Comparison of ENCODE assay signal across 9 mouse cellular contexts in the genomic region with DNA sequence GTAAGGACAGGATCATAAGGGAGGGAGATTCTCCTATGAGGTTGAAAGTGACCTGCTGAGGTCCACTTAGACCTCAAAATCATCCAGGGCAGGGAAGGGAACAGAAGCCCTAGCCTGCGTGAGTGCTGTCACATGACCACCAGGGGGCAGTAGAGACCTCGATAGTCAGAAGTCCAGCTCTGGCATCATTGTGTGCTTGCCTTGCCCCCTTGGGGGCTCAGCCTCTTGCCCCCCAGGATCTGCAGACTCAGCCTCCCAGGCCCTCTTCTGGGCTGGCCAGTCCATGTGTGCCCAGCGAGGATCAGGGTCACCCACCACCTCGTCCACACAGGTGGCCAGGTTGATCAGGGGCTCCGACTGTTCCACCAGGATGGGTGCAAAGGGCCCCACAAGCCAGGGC. TPM values are rescaled to one million over a fixed set of nuclear protein-coding genes. Genes with fewer than 3 reads are reported as not detected.
DNase-seq lines count a peak whose midpoint lies in the region; ATAC-seq and TF ChIP-seq lines count a peak whose summit lies in the region.
"Had no signal": no experiment of that assay in that cellular context is flagged by ENCODE, and none has a peak within 500 bp of the region (broad histone marks: within the 10 kb centered on the region; RNA-seq: fewer than 3 reads in every experiment).

No protein-coding gene starts in this region.

- TF ChIP-seq CTCF in thymus, adult 2 months (IDR thresholded peaks at IDR 0.05; ENCODE audit: borderline replicate concordance, control insufficient read depth, extremely low read depth, insufficient read depth, low read length, poor library complexity), result peak; percentile 86; the same call in 1 of the 2 replicates
- peak; percentile 89 for TF ChIP-seq CTCF in kidney, adult 2 months (conservative IDR thresholded peaks at IDR 0.05; ENCODE audit: insufficient read depth, insufficient read length, low read depth, low read length)
- peak; percentile 94 for TF ChIP-seq CTCF in lung, adult 2 months (IDR thresholded peaks at IDR 0.05; ENCODE audit: insufficient read depth, low read length)

- 63% methylated on average over 5 of the region's 5 CpGs for WGBS in thymus, adult 2 months
- 42% methylated on average over 5 of the region's 5 CpGs for WGBS in forebrain, embryonic 11.5 days
- WGBS in kidney, adult 2 months, result 53% methylated on average over 5 of the region's 5 CpGs
- WGBS in lung, adult 2 months, result 53% methylated on average over 5 of the region's 5 CpGs

- no peak overlapping the region for H3K9ac ChIP-seq in forebrain, embryonic 11.5 days (ENCODE audit: low read length)
- H3K9ac ChIP-seq: heart, embryonic 13.5 days had no signal

- H3K27me3 ChIP-seq in thymus, adult 2 months (ENCODE audit: control insufficient read depth, insufficient read depth, low read length), result no peaks in the 10 kb centered on the region
- no peaks in the 10 kb centered on the region; the same call in 1 of the 2 replicates for H3K27me3 ChIP-seq in forebrain, embryonic 11.5 days (ENCODE audit: control insufficient read depth, insufficient read depth, low read length)
- H3K27me3 ChIP-seq in kidney, adult 2 months (replicated peaks; ENCODE audit: control insufficient read depth, insufficient read depth, low read length), result no peaks in the 10 kb centered on the region

- H3K36me3 ChIP-seq in thymus, adult 2 months (ENCODE audit: control insufficient read depth, insufficient read depth, low read length), result no peaks in the 10 kb centered on the region
- H3K36me3 ChIP-seq in forebrain, embryonic 11.5 days (ENCODE audit: control insufficient read depth, insufficient read depth, low read length), result no peaks in the 10 kb centered on the region
- H3K36me3 ChIP-seq in kidney, adult 2 months (ENCODE audit: control insufficient read depth, insufficient read depth, low read length), result no peaks in the 10 kb centered on the region

- no peaks in the 10 kb centered on the region for H3K4me1 ChIP-seq in thymus, adult 2 months (replicated peaks; ENCODE audit: control insufficient read depth, insufficient read depth, low read length)
- H3K4me1 ChIP-seq in forebrain, embryonic 11.5 days (replicated peaks; ENCODE audit: control insufficient read depth, insufficient read depth, low read length), result no peaks in the 10 kb centered on the region
- H3K4me1 ChIP-seq in kidney, adult 2 months (ENCODE audit: control insufficient read depth, insufficient read depth, low read length), result no peaks in the 10 kb centered on the region
- H3K4me1 ChIP-seq in lung, adult 2 months (ENCODE audit: control insufficient read depth, insufficient read depth, low read length), result no peaks in the 10 kb centered on the region

- peak; percentile 57 for ATAC-seq in forebrain, embryonic 11.5 days (replicated peaks; ENCODE audit: low FRiP score)
- ATAC-seq in frontal cortex, adult (ENCODE audit: low TSS enrichment), result no peak

- no peak overlapping the region for H3K4me2 ChIP-seq in forebrain, embryonic 11.5 days (ENCODE audit: low read depth, low read length, severe bottlenecking)
- H3K4me2 ChIP-seq: heart, embryonic 13.5 days had no signal

- H3K4me3 ChIP-seq in thymus, adult 2 months (ENCODE audit: control insufficient read depth, insufficient read depth, low read length), result no peak overlapping the region
- no peak overlapping the region for H3K4me3 ChIP-seq in forebrain, embryonic 11.5 days (ENCODE audit: low read depth, low read length)
- H3K4me3 ChIP-seq in kidney, adult 2 months (ENCODE audit: insufficient read depth, low read depth, low read length), result no peak overlapping the region
- H3K4me3 ChIP-seq in lung, adult 2 months (replicated peaks; ENCODE audit: extremely low read depth, low read depth, low read length), result no peak overlapping the region
- H3K4me3 ChIP-seq: heart, embryonic 13.5 days had no signal

- no peak for TF ChIP-seq POLR2A in thymus, adult 2 months (IDR thresholded peaks at IDR 0.05; ENCODE audit: control insufficient read depth, extremely low read depth, insufficient read depth, low read length, poor library complexity)
- no peak for TF ChIP-seq POLR2A in kidney, adult 2 months (IDR thresholded peaks at IDR 0.05; ENCODE audit: low read depth, low read length)
- no peak for TF ChIP-seq POLR2A in lung, adult 2 months (IDR thresholded peaks at IDR 0.05; ENCODE audit: borderline replicate concordance, extremely low read depth, low read depth, low read length)

- no peak overlapping the region for H3K27ac ChIP-seq in thymus, adult 2 months (ENCODE audit: control insufficient read depth, insufficient read depth, low read length)
- no peak overlapping the region for H3K27ac ChIP-seq in forebrain, embryonic 11.5 days (ENCODE audit: low read depth, low read length)
- no peak overlapping the region for H3K27ac ChIP-seq in kidney, adult 2 months (ENCODE audit: insufficient read depth, low read depth, low read length)
- H3K27ac ChIP-seq: heart, embryonic 13.5 days had no signal

- no peaks in the 10 kb centered on the region for H3K9me3 ChIP-seq in forebrain, embryonic 11.5 days (ENCODE audit: control insufficient read depth, low read length)
- H3K9me3 ChIP-seq: heart, embryonic 13.5 days had no signal

- peak; percentile 62 for DNase-seq in thymus, adult 2 months
- no peak for DNase-seq in thymus, adult 18-20 months
- peak; percentile 60 for DNase-seq in c-Kit-positive CD71-positive TER-119-negative erythroid progenitor cells, embryonic 14.5 days (ENCODE audit: low read depth)
- peak; percentile 80 for DNase-seq in forebrain, embryonic 11.5 days (ENCODE audit: low spot score)
- peak; percentile 69 for DNase-seq in kidney, adult 2 months
- DNase-seq in lung, adult 2 months, result peak; percentile 45
- peak; percentile 93 for DNase-seq in retina, embryonic 14.5 days (ENCODE audit: low spot score)

RNA-seq across cellular contexts. Expression of a gene that starts 2.3 kb away (rescaled TPM):
- 16.7 and 29.0 TPM in 2 replicates for polyA plus RNA-seq in thymus, adult 2 months (2012; rRNA removed)
- polyA plus RNA-seq in forebrain, embryonic 11.5 days (2014; fragmentation: Nextera tagmentation; extraction: Ambion mirVana), result 0.07 TPM in 2 replicates
- polyA plus RNA-seq in kidney, adult 2 months (2012; rRNA removed), result 14.4 and 23.3 TPM in 2 replicates
- polyA plus RNA-seq in lung, adult 2 months (2012; rRNA removed), result 25.2 and 38.9 TPM in 2 replicates

RNA-seq across cellular contexts. Expression of a gene that starts 5.5 kb away (rescaled TPM):
- polyA plus RNA-seq in thymus, adult 2 months (2012; rRNA removed), result 6.2 and 11.7 TPM in 2 replicates
- 0.21 TPM in 1 of 2 replicates, not detected in the other for polyA plus RNA-seq in forebrain, embryonic 11.5 days (2014; fragmentation: Nextera tagmentation; extraction: Ambion mirVana)
- 8.4 and 10.1 TPM in 2 replicates for polyA plus RNA-seq in kidney, adult 2 months (2012; rRNA removed)
- 5.5 and 8.6 TPM in 2 replicates for polyA plus RNA-seq in lung, adult 2 months (2012; rRNA removed)

RNA-seq across cellular contexts. Expression of a gene that starts 9.9 kb away (rescaled TPM):
- polyA plus RNA-seq in thymus, adult 2 months (2012; rRNA removed), result 23.5 and 27.0 TPM in 2 replicates
- 0.17 and 0.51 TPM in 2 replicates for polyA plus RNA-seq in forebrain, embryonic 11.5 days (2014; fragmentation: Nextera tagmentation; extraction: Ambion mirVana)
- polyA plus RNA-seq in kidney, adult 2 months (2012; rRNA removed), result 9.9 and 16.1 TPM in 2 replicates
- polyA plus RNA-seq in lung, adult 2 months (2012; rRNA removed), result 174 and 240 TPM in 2 replicates
- polyA plus RNA-seq: heart, embryonic 13.5 days had no signal

RNA-seq across cellular contexts. Expression of a gene that starts 28.3 kb away (rescaled TPM):
- polyA plus RNA-seq in thymus, adult 2 months (2012; rRNA removed), result 3.8 and 4.9 TPM in 2 replicates
- 1.4 and 2.5 TPM in 2 replicates for polyA plus RNA-seq in forebrain, embryonic 11.5 days (2014; fragmentation: Nextera tagmentation; extraction: Ambion mirVana)
- polyA plus RNA-seq in kidney, adult 2 months (2012; rRNA removed), result 3.8 and 4.1 TPM in 2 replicates
- 12.5 and 21.2 TPM in 2 replicates for polyA plus RNA-seq in lung, adult 2 months (2012; rRNA removed)

RNA-seq across cellular contexts. Expression of a gene that starts 32.4 kb away (rescaled TPM):
- polyA plus RNA-seq in thymus, adult 2 months (2012; rRNA removed), result 80.6 and 83.3 TPM in 2 replicates
- 150 and 152 TPM in 2 replicates for polyA plus RNA-seq in forebrain, embryonic 11.5 days (2014; fragmentation: Nextera tagmentation; extraction: Ambion mirVana)
- polyA plus RNA-seq in kidney, adult 2 months (2012; rRNA removed), result 29.1 and 33.5 TPM in 2 replicates
- polyA plus RNA-seq in lung, adult 2 months (2012; rRNA removed), result 44.8 and 47.2 TPM in 2 replicates

Comparison
In these comparisons a context has a peak if more than half of its experiments do, and no peak if none do; other contexts are left out.
1. DNase-seq: peak in thymus, adult 2 months (single experiment), c-Kit-positive CD71-positive TER-119-negative erythroid progenitor cells, embryonic 14.5 days (single experiment), forebrain, embryonic 11.5 days (single experiment), kidney, adult 2 months (single experiment), lung, adult 2 months (single experiment) and retina, embryonic 14.5 days (single experiment); none in thymus, adult 18-20 months (0 of 2).
2. RNA of a gene that starts 2.3 kb away (polyA plus RNA-seq): 16.7 to 29.0 TPM in thymus, adult 2 months, 25.2 to 38.9 TPM in lung, adult 2 months and 14.4 to 23.3 TPM in kidney, adult 2 months; 0.07 TPM in forebrain, embryonic 11.5 days; every median in the first group is over 10 times any median in the second.
3. Peak in every context shown above with its lines, with median percentiles within 50 percentile points of each other: CTCF ChIP-seq.